Mouse (Mus musculus): ENCODE results near the gene Hmgb1. TPM values are rescaled to one million over a fixed set of nuclear protein-coding genes. Genes with fewer than 3 reads are reported as not detected.

Gene Hmgb1
- polyA plus RNA-seq, 1 experiment = 15.2 TPM

- no peaks in the 10 kb centered on the region for H3K36me3 ChIP-seq (ENCODE audit: control insufficient read depth, insufficient read depth, low read length)
- no peaks in the 10 kb centered on the region for H3K27me3 ChIP-seq (ENCODE audit: control insufficient read depth, insufficient read depth, low read length)
- H3K4me3 ChIP-seq (ENCODE audit: control insufficient read depth, low read depth, low read length) = no peak overlapping the region
- no peaks in the 10 kb centered on the region for H3K4me1 ChIP-seq (ENCODE audit: control insufficient read depth, insufficient read depth, low read length)
- no peak overlapping the region for H3K27ac ChIP-seq (ENCODE audit: control insufficient read depth, insufficient read depth, low read depth, low read length)
- no peak for TF ChIP-seq POLR2A (IDR thresholded peaks at IDR 0.05; ENCODE audit: control insufficient read depth, low read depth, low read length)
- TF ChIP-seq CTCF (IDR thresholded peaks at IDR 0.05; ENCODE audit: control insufficient read depth, insufficient read depth, insufficient replicate concordance, low read depth, low read length) = no peak
Observed at GRCm38 (mm10) chr5:149117815-149118547, 66.3 kb downstream of the Hmgb1 start.

GRCm38 (mm10) chr5:149114587-149114986 lies 69.7 kb downstream of the Hmgb1 start:
- no peaks in the 10 kb centered on the region for H3K36me3 ChIP-seq (ENCODE audit: control insufficient read depth, insufficient read depth, low read length)
- no peaks in the 10 kb centered on the region for H3K4me1 ChIP-seq (ENCODE audit: control insufficient read depth, insufficient read depth, low read length)
- no peak for TF ChIP-seq CTCF (IDR thresholded peaks at IDR 0.05; ENCODE audit: control insufficient read depth, insufficient read depth, insufficient replicate concordance, low read depth, low read length)
- no peak overlapping the region for H3K27ac ChIP-seq (ENCODE audit: control insufficient read depth, insufficient read depth, low read depth, low read length)
- no peaks in the 10 kb centered on the region for H3K27me3 ChIP-seq (ENCODE audit: control insufficient read depth, insufficient read depth, low read length)
- no peak overlapping the region for H3K4me3 ChIP-seq (ENCODE audit: control insufficient read depth, low read depth, low read length)

GRCm38 (mm10) chr5:149114034-149114433 lies 70.3 kb downstream of the Hmgb1 start:
- H3K27ac ChIP-seq (ENCODE audit: control insufficient read depth, insufficient read depth, low read depth, low read length) = no peak overlapping the region
- H3K27me3 ChIP-seq (ENCODE audit: control insufficient read depth, insufficient read depth, low read length) = no peaks in the 10 kb centered on the region
- H3K4me3 ChIP-seq (ENCODE audit: control insufficient read depth, low read depth, low read length) = no peak overlapping the region
- TF ChIP-seq CTCF (IDR thresholded peaks at IDR 0.05; ENCODE audit: control insufficient read depth, insufficient read depth, insufficient replicate concordance, low read depth, low read length) = no peak
- TF ChIP-seq POLR2A (IDR thresholded peaks at IDR 0.05; ENCODE audit: control insufficient read depth, low read depth, low read length) = no peak
- no peaks in the 10 kb centered on the region for H3K36me3 ChIP-seq (ENCODE audit: control insufficient read depth, insufficient read depth, low read length)
- no peaks in the 10 kb centered on the region for H3K4me1 ChIP-seq (ENCODE audit: control insufficient read depth, insufficient read depth, low read length)

DNA sequence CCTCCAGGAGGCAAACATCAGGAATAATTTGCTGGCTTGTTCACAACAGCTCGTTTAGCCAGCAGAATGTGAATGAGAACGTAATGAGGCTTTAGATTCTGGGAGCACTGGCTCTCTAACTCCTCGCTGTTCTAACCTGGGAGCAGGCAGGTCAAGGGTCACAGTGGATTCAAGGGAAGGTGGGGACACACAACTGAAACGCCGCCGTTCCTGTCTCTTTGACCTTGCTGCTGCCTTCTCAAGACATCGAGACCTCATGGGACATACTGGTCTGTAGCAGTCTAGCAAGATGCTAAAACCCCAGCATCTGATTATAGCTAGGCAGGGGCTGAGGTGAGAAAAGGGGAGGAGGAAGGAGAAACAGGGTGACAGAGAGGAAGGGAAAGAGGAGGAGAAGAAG lies 70.8 kb downstream of the Hmgb1 start:
- Histone ChIP-seq H3K4me3 (ENCODE audit: control insufficient read depth, low read depth, low read length) (no peak overlapping the region), H3K36me3 (ENCODE audit: control insufficient read depth, insufficient read depth, low read length) (no peaks in the 10 kb centered on the region)

GRCm38 (mm10) chr5:149112559-149112958 lies 71.7 kb downstream of the Hmgb1 start:
- TF ChIP-seq POLR2A (IDR thresholded peaks at IDR 0.05; ENCODE audit: control insufficient read depth, low read depth, low read length) (no peak), CTCF (IDR thresholded peaks at IDR 0.05; ENCODE audit: control insufficient read depth, insufficient read depth, insufficient replicate concordance, low read depth, low read length) (no peak)
- no peaks in the 10 kb centered on the region for H3K4me1 ChIP-seq (ENCODE audit: control insufficient read depth, insufficient read depth, low read length)
- H3K36me3 ChIP-seq (ENCODE audit: control insufficient read depth, insufficient read depth, low read length) = no peaks in the 10 kb centered on the region
- no peaks in the 10 kb centered on the region for H3K27me3 ChIP-seq (ENCODE audit: control insufficient read depth, insufficient read depth, low read length)
- H3K27ac ChIP-seq (ENCODE audit: control insufficient read depth, insufficient read depth, low read depth, low read length) = no peak overlapping the region
- H3K4me3 ChIP-seq (ENCODE audit: control insufficient read depth, low read depth, low read length) = no peak overlapping the region

More for the DNA sequence above, 70.8 kb downstream of the Hmgb1 start:
- Histone ChIP-seq H3K27me3 (ENCODE audit: control insufficient read depth, insufficient read depth, low read length) (no peaks in the 10 kb centered on the region), H3K27ac (ENCODE audit: control insufficient read depth, insufficient read depth, low read depth, low read length) (no peak overlapping the region), H3K4me1 (ENCODE audit: control insufficient read depth, insufficient read depth, low read length) (no peaks in the 10 kb centered on the region)
- TF ChIP-seq CTCF (IDR thresholded peaks at IDR 0.05; ENCODE audit: control insufficient read depth, insufficient read depth, insufficient replicate concordance, low read depth, low read length) = no peak

DNA sequence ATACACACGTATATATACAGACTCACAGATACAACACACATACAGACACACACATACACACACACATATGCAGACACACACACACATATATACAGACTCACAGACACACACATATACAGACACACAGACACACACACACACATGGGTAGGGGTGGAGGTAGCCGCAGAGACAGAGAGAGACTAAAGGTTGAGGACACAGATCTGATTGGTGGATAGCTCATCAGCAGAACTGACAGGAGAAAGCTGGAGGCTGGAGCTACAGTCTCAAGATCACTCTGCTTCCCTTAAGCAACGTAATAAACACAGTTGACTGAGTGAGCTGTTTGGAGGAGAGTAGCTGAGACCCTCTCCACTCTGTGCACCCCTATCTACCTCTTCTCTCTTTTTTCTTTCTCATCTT lies 75.1 kb downstream of the Hmgb1 start:
- TF ChIP-seq POLR2A (IDR thresholded peaks at IDR 0.05; ENCODE audit: control insufficient read depth, low read depth, low read length) (no peak), CTCF (IDR thresholded peaks at IDR 0.05; ENCODE audit: control insufficient read depth, insufficient read depth, insufficient replicate concordance, low read depth, low read length) (no peak)
- Histone ChIP-seq H3K4me1 (ENCODE audit: control insufficient read depth, insufficient read depth, low read length) (no peaks in the 10 kb centered on the region), H3K4me3 (ENCODE audit: control insufficient read depth, low read depth, low read length) (no peak overlapping the region)

GRCm38 (mm10) chr5:149108178-149108577 lies 76.1 kb downstream of the Hmgb1 start:
- H3K4me1 ChIP-seq (ENCODE audit: control insufficient read depth, insufficient read depth, low read length) = no peaks in the 10 kb centered on the region
- no peak for TF ChIP-seq POLR2A (IDR thresholded peaks at IDR 0.05; ENCODE audit: control insufficient read depth, low read depth, low read length)
- no peak for TF ChIP-seq CTCF (IDR thresholded peaks at IDR 0.05; ENCODE audit: control insufficient read depth, insufficient read depth, insufficient replicate concordance, low read depth, low read length)
- no peak overlapping the region for H3K27ac ChIP-seq (ENCODE audit: control insufficient read depth, insufficient read depth, low read depth, low read length)
- no peaks in the 10 kb centered on the region for H3K27me3 ChIP-seq (ENCODE audit: control insufficient read depth, insufficient read depth, low read length)
- no peak overlapping the region for H3K4me3 ChIP-seq (ENCODE audit: control insufficient read depth, low read depth, low read length)
- H3K36me3 ChIP-seq (ENCODE audit: control insufficient read depth, insufficient read depth, low read length) = no peaks in the 10 kb centered on the region

More for the DNA sequence above, 75.1 kb downstream of the Hmgb1 start:
- no peaks in the 10 kb centered on the region for H3K27me3 ChIP-seq (ENCODE audit: control insufficient read depth, insufficient read depth, low read length)
- no peak overlapping the region for H3K27ac ChIP-seq (ENCODE audit: control insufficient read depth, insufficient read depth, low read depth, low read length)
- H3K36me3 ChIP-seq (ENCODE audit: control insufficient read depth, insufficient read depth, low read length) = no peaks in the 10 kb centered on the region
